Mouse (Mus musculus) layer of hippocampus, postnatal 36 days (tissue): ENCODE results near the gene Kcnk3. TPM values are rescaled to one million over a fixed set of nuclear protein-coding genes. Genes with fewer than 3 reads are reported as not detected.

Source experiments
- DNase-seq, 2 experiments: peaks; one replicate each; pipeline ENCODE4 v3.0.0; 2022
- total RNA-seq, 2 experiments: library from RNA; stranded (reverse); gene quantifications; 2 replicates each; pipeline ENCODE4 v1.2.3; 2021

The Kcnk3 gene
- total RNA-seq, 2 experiments from 2014 or later = 7.7 to 9.8 TPM

DNA sequence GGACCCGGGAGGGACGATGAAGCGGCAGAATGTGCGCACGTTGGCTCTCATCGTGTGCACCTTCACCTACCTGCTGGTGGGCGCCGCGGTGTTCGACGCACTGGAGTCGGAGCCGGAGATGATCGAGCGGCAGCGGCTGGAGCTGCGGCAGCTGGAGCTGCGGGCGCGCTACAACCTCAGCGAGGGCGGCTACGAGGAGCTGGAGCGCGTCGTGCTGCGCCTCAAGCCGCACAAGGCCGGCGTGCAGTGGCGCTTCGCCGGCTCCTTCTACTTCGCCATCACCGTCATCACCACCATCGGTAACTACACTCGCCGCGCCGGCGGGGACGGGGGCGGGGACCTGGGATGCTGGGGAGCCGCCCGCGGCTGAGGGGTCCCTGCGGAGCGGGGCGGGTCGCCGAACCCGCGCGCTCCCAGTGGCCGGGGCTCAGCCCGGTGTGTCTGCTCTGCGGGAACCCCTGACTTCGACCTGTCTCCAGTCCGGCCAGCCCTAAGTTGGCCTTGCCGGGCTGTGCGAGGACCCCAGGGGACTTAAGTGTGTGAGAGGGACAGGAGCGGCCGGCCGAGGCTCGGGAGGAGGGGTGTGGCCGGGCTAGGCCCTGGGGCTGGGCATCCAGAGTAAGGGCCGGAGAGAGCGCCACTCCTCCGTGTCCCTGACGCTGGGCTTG lies 465 bp downstream of the Kcnk3 start:
- DNase-seq = peak in 1 of 2 experiments; percentile 24

DNA sequence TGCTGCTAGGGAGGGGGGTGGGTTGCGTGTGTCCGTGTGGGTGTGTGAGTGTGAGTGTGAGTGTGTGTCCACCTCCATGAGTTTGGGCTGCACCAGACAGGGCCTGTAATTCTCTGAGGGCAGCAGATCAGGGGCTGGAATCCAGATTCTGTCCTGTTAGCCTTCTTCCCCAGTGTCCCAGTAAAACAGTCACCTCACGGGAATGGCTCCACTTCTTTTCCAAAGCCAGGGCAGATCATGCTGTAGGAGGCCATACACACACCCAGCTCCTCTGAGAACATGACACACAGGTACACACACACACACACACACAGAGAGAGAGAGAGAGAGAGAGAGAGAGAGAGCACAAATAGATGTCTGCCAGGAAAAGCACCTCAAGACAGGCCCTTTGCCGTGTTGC lies 1.1 kb downstream of the Kcnk3 start:
- DNase-seq = no peak

DNA sequence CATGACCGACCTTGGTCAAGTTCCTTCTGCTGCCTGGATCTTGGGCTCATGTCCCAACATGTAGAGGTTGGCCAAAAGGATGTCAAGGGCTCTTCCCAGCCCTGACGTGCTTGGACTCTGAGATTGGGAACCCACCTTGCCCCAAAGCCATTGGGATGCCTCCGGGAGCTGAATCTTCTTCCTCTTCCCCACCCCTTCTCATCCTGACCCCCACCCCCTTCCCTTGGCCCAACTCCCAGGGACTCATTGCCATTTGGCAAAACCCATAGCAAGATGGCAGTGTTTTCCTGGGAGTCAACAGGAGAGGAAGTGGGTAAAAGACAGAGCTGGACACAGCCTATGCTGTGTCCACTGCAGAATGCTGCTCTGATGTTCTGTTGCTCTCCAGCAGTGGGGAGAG lies 1.6 kb downstream of the Kcnk3 start:
- DNase-seq = no peak

DNA sequence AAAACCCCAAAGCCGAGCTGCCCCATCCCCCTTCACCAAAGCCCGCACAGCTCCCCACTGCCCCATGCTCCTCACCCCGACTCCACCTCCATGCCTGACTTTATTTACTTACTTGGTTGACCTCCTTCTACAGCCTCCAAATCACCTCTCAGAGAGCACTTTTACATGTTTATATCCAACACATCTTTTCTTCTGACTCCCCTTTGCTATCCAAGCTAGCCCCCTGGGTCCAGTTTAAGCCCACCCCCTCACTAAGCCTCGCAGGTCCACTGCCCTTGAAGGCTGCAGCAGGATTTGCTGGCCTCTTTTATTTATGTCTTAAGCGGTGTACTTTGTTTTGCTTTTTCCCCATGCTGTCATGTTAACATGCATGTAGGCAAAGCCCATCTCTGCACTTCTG lies 2.3 kb downstream of the Kcnk3 start:
- DNase-seq = no peak

DNA sequence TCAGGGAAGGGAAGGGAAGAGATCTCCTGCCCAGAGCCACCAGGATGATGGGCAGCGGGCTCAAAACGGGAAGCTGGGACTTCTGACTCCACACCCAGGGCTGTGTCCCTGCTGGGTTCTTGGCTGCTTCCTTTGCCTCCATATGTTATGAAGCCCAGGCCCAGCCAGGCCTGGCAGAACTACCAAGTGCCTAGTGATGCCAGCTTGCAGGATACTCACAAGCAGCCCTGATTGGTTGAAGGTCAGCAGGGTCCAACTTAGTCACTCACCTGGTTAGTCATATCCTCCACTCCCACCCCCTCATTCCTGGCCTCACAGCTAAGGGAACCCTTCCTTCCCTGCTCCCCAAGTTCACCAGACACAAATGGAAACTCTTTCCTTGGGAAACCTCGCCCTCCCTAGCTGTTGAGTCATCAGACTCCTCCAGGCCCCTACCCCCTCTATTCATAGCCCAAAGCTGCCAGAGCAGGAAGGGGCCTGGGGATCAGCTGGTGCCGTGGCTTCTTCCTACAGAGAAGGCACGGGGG lies 3.3 kb downstream of the Kcnk3 start:
- no peak for DNase-seq

DNA sequence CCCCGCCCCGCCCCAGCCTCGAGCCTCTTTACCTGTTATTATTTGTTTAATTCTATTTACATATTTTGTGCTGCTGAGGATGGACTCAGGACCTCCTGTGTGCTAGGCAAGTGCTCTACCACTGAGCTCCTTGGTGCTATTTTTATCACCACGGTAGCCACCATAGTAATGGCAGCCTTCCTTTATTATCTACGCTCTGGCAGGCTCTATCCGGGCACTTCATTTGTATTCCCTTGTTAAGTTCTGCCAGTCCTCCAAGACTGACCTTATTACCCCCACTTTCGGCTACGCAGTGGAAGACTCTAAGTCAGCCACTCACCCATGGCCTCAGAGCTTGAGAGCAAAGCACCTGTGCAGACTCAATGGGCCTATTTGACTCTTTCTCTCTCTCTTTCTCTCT lies 3.8 kb downstream of the Kcnk3 start:
- DNase-seq = no peak

DNA sequence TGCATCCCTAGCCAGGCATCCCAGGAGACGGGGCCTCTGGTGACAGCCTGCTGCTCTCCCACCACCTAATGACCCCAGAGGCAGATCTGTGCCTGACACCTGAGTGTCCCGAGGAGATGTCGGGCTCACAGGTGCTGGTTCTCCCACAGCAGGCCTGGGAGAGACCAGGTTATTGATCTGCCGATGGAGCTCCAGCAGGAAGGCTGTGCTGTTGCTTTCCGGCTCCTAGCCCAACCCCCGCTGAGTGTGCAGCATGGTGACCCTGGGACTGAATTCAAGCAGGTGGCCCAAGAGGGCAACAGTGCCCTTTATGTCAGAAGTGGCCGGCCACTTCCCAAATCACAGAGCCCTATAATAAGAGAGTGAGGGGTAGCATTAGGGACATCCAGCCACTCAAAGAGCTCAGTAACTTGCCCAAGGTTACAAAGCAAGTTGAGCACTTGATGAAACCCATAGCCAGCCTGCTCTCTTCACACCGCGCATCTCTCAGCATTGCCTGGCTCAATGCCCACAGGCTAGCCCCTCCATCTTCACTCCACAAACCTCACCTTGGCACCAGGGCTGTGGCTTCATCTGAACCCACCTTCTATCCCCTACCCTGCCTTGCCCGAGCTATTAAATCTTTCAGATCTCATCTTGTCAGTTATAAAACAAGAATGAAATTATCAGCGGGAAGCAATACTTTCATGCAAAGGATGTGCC lies 4.5 kb downstream of the Kcnk3 start:
- no peak for DNase-seq

DNA sequence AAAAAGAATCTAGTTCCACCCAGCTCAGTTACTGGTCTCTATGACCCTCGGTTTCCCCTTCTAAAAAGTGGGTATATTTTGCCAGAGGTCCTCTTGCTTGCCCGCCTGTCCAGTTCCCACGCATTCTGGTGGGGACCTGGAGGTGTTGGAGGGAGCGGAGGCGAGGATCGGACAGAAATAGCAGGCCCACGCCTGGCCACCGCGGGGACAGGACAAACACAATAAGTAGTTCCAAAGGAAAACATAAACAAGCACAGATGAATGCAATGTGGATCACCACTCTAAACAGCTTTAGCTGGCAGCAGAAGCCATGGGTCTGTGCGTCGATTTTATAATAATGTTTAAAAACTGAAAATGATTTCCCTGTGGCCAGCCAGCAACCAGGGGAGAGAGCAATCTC lies 5.4 kb downstream of the Kcnk3 start:
- DNase-seq = no peak

DNA sequence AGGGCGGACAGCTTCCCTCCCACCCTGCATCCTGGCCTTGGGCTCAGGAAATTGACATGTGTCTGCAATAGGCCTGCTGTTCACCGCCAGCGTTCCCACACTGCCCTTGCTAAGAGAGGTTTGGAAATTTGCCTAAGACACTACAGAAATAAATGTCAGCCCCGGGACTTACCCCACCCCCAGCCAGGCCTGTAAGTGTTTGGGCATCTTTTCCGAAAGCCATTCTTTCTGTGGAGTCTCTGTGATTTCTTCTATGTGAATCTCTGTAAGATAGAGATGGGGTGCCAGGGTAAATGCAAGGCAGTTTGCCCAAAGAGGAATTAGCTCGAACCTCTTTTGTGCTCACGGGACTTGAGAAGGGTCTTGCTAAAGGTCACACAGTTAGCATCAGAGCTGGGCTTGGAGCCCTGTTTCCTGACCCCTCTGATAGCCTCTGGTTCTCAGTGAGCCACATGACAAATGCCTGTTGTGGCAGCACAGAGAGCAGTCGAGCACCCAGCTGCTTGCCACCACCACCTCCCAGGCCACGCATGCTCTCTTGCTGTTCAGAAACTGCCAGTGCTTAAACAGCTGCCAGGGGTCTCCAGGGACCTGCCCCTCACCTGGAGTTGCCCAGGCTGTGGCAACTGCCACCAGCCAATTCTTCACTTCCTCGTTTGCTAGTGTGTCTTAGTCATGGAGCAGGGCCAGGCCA lies 6.0 kb downstream of the Kcnk3 start:
- DNase-seq = no peak

DNA sequence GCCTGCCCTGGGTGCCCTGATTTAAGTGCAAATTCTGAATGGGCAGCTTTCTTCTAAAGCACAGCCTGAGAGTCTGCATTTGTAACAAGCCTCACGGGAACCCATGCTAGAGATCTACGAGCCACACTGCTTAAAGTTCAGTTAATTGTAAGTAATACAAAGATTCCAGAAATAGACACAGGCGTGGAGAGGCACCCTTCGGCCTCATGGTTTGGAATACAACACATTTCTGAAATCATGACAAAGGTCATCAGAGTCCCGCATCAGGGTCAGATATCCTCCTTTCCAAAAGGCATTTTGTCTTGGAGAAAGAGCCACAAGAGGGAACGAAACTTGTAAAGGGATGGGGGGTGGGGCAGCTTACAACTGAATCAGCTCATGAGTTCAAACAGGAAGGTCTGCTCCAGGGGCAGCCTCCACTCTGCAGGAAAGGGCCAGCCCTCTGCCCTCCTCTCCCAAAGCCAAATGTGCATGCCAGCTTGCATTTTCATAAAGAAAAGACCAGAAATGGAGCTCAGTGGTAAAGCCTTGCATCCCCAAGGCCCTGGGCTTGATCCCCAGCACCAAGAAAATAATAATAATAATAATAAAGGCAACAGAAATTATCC lies 7.1 kb downstream of the Kcnk3 start:
- DNase-seq = no peak

DNA sequence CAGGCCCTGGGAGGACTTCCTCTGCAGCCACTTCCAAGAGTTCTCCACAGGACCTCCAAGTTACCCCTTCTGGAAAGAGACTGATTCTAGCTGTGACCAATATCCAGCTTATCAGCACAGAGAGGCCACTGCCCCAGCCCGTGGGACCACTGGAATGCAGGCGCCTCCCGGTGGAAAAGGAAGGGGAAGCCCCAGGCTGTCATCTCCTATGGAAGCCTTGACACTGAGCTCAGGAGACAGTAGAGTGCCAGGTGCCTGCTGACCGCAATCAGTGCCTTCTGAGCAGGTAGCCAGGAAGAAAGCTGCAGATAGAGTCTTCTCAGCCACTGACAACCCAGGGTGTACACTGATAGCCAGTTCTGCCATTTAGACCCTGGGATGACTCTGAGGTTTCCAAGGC lies 13.4 kb downstream of the Kcnk3 start:
- no peak for DNase-seq

DNA sequence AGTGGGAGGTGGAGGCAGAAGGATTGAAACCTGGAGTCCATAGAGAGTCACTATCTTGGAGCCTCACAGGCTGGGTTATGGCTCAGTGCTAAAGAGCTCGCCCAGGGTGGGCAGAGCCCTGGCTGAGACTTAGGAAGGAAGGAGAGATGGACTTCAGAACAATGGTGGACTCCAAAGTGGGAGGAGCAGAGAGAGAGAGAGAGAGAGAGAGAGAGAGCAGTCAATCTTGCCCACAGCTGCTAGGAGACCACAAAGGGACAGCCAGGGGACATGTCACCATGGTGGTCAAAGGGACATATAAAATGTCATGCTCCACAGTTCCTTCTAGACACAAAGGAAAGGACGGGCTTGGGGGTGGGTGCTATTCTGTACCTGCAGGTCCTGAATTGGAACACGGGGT lies 15.3 kb downstream of the Kcnk3 start:
- DNase-seq = no peak

DNA sequence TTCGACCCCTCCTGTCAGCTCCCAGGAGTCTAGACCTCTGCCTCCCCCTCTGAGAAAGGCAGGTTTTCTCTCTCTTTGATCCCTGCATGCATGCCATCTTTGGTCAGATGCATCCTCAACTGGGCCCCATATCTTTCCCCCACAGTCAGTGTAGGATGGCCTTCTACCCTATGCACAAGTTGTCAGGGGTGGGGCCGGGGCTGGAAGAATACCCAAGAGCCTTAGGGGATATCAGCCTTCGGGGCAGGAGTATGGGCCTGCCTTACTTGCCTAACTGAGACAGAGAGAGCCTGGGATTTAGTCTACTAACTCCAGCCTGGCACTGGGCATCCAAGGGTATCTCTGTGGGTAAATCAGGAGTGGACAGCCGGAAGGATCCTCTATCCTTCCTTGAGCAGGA lies 16.0 kb downstream of the Kcnk3 start:
- no peak for DNase-seq

DNA sequence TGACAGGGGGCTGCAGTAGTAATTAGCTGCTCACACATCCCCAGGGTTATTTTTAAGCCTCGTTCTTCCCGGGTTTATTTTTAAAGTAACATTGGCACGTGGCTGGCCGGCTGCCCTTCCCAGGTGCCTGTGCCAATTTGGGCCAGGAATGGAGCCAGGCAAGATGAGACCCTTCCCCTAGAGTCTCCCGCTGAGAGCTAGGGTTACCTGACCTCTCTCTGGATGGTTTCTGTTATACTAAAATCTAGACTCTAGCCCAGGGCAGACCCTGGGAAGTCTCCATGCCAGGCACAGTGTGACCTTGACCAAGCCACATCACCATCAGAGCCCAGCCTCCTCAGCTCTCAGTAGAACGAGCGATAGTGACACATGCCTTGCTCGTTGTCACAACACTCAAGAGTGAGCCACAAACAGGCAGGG lies 16.8 kb downstream of the Kcnk3 start:
- no peak for DNase-seq

DNA sequence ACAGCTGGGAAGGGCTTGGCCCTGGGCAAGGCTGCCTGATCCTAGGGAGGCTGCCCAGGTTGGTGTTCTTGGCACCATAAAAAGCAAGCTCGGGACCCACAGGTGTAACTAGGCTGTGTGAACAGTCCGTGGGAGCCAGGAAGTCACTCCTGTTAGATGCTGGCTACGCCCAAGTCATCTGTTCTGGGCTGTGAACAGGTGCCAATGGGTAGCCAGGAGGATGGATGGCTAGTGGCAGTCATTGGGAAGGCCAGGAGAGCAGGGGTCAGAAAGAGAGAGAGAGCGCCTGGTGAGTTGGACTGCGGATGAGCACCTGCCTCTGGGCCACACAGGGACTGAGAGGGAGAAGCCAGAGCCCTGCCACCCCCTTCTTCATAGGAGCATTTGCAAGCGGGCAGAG lies 17.7 kb downstream of the Kcnk3 start:
- DNase-seq = no peak

DNA sequence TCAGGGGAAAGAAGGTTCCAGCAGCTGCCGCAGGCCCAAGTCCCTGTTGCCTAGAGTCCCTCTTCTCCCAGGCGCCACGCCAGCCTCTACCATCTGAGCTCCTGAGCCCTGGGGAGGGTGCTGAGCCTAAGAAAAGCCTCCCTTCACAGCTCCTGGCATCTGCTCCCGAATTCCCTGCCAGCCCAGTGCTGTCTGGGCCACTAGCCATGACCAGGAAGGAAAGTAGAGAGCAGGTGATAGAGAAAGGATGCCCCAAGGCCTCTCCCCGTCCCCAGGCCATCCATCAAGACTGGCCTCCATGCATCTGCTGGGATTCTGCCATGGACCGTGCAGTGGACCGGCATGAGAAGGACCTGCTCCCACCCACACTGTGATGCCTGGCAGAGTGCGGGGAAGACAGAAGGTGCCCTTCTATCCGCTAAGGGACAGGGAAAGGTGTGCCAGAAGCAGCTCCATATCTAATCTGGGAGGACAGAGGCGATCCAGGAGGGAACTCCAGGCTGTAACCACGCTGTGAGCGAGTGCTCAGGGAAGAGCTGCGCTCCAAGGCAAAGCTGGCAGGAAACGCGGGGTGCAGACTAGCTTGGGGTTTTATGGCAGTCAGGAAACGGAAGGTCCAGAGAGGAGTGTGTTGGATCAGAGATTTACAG lies 18.6 kb downstream of the Kcnk3 start:
- peak; percentile 67 to 69 for DNase-seq

DNA sequence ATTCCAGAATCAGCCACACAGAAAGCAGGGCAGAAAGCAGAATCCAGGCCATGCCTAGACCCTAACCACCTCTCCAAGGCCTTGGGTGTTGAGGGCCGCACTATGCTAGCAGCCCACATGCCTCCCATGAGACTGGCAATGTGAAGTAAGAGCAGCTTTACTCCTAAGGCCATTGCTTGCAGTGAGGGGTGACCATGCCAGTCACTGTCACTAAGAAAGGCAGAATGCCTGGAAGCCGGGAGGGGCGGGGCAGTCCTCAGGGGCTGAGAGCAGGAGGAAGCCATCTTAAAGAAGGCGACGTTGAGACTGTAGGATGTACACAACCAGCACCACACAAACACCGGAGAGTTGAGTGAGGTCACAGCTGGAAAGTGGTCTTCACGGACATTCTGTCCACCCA lies 21.1 kb downstream of the Kcnk3 start:
- DNase-seq = no peak

DNA sequence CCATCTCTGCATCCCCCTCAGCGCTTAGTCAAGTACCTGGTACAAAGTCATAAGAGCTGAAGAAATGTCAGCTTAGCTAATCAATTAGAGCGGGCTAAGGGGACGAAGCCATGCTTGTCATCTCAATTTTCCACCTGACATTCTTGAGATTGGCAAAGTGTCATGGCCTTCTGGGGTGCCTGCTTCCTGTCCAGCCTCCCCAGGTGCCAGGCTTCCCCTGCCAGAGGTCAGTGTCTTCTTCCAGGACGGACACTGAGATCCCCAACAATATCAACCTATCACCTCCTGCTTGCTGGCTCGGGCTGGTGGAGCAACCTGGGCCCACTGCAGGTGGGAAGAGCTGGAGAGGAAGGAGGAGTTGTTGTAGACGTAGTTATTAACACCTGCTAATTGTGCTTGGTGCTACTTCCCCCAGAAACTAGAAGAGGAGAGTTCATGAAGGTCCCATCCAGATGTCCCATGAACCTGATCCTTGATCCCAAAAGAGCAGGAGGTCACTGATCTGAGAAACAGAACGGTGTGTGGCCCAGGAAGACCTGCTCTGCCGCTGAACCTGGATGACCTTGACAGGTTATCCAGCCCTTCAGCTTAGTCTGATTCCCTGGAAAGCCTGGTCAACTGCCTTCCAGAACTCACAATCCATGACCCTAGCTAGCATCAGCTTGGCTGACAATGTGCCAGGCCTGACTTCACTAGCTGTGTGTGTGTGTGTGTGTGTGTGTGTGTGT lies 22.1 kb downstream of the Kcnk3 start:
- DNase-seq = no peak

DNA sequence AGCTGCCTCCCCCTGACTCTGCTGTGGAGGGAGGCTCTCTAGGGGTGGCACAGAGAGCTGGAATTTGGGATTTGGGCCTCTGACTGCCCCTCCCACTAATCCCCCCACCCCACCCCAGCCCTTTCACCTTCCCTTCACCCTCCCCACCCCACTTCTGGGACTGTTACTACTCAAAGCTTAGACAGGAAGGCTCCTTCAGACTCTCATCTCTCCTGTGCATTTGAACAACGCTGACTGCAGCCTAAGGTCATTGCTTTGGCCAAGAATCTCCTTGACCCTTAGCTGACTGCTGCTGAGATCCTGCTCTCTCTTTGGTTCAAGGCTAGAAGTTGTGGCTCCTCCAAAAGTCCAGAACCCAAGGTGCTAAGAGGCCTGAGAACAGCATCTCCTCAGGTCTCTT lies 23.1 kb downstream of the Kcnk3 start:
- no peak for DNase-seq

DNA sequence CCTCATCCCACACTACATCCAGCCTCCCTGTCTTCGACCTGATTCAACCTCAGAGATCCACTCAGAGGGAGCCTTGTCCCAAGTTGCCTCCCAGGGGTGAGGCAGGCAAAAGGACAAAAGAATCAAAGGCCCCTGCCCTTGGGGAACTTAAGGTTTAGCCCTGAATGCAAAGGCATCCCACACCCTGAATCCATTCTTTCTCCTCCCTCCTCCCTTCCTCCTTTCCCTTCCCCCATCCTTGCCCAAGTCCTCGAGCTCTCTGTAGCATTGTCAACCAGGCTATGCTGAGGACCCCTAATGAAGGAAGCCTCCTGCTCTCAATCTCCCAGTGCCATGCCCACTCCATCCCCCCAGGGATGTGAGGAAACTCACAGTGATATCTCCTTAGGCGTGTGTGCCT lies 23.7 kb downstream of the Kcnk3 start:
- no peak for DNase-seq

DNA sequence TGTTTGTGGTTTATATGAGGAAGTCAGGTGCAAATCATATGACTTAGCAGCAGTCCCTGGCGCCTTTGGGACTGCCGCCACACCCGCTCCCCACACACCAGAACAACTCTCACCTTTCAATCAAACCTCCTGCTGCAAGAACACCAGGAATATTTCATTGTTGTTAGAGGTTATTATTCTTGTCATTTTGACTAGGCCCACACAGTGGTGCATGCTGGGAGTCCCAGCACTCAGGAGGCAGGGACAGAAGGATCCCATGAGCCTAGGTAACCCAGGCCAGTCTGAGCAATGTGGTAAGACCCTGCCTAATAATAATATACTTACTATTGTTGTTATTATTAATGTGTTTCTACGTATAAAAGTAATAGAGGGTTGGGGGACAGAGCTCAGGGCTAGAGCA lies 24.6 kb downstream of the Kcnk3 start:
- no peak for DNase-seq

DNA sequence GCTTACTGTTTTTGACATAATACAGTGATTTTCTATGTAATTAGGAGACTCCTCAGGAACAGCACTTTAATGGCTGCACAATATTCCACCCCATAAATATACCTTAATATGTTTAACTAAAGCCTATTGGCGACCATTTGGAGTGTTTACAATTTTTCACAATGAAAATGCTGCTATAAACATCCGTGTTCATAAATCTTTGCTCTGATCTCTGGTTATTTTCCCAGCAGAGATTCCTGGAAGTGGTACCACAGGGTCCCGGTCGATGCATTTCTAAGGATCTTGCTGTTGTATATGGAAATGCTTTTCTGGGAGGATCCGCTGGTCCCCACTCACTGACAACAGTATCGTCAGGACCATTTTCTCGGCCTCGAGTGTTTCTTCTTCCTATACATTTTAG lies 25.3 kb downstream of the Kcnk3 start:
- DNase-seq = no peak
